Mouse (Mus musculus): ENCODE results near the gene Ndufab1.

Gene Ndufab1

GRCm38 (mm10) chr7:122067517-122068381 lies 33.9 kb downstream of the Ndufab1 start:
- no peak for DNase-seq (ENCODE audit: low spot score in 2 of 2)

DNA sequence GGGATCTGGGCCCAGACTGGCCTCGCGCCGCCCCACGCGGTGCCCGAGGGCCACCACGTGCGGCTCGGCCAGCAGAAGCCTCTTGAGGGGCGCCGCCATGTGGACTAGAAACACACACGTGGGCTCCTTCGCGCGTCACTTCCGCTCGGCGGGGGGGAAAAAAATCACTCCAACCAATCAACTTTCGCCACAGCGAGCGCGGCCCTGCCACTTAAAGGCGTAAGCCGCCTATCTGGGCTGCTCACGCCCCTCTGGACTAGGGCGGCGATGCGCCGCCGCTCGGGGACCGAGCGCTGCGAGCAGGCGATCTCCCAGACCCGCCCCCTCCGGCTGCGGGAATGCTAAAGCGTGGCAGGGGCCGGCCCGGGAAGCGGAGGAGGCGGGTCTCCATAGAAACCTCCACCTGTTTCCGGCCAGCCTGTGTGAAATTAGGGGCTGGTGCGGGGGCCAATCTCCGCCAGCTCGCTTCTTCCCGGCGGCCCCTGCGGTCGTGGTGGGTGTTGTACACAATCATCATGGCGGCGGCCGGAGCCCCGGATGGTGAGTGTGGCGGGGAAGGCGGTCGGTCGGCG lies 34.7 kb downstream of the Ndufab1 start, which contains the start of the genes Ubfd1 and Ears2:
Gene Ubfd1 (plus strand): TSS at position 231 of the 572 bp plus-strand sequence.
Gene Ears2 (minus strand): TSS at position 319 of the 572 bp plus-strand sequence.
- DNase-seq (ENCODE audit: low spot score in 2 of 2) = peak; percentile 92 to 98

- DNase-seq (ENCODE audit: low spot score in 2 of 2) = no peak
Measured at GRCm38 (mm10) chr7:122066102-122066944, 35.4 kb downstream of the Ndufab1 start.

GRCm38 (mm10) chr7:122065656-122066055 lies 36.0 kb downstream of the Ndufab1 start:
- no peak for DNase-seq (ENCODE audit: low spot score in 2 of 2)

- no peak for DNase-seq (ENCODE audit: low spot score in 2 of 2)
Measured at GRCm38 (mm10) chr7:122056633-122057032, 45.1 kb downstream of the Ndufab1 start.

DNA sequence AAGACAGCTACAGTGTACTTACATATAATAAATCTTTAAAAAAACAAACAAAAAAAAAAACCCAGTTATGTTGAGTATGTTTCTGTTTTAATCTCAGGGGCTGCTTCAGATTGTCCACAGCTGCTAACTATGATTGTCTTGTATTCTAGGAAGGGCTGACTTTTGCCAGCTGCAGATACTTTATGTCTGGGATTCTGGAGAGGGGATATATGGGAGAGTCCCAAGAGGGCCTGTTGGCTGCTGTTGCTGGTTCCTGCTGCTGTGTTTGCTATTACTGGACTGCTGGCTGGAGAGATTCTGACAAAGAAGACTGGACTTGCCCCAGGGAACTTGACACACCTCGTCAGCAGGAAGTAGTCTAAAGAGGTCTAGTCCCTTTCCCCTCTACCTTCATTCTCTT lies 50.9 kb downstream of the Ndufab1 start:
- no peak for DNase-seq (ENCODE audit: low spot score in 2 of 2)

GRCm38 (mm10) chr7:122048191-122048590 lies 53.5 kb downstream of the Ndufab1 start:
- DNase-seq (ENCODE audit: low spot score in 2 of 2) = no peak

- DNase-seq (ENCODE audit: low spot score in 2 of 2) = no peak
Measured at GRCm38 (mm10) chr7:122046813-122047212, 54.9 kb downstream of the Ndufab1 start.

DNA sequence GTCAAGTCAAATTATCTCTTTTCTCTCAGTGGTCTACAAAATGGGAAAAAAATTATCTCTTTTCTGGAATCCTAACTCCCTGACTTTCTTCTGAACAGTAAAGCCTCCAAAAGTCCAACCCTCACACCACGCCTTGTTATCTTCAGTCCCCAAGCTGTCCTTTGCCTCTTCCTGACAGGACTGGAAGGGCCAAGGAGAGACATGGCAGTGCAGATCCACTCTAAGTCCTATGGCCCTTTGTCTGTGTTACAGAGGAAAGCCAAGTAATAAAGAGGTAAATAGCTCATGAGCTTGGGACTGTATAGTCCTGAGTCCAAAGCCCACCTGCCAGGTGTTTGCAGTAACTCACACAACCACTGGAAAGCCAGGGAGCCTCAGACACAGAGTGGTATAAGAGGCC lies 56.0 kb downstream of the Ndufab1 start:
- no peak for DNase-seq (ENCODE audit: low spot score in 2 of 2)

- DNase-seq (ENCODE audit: low spot score in 2 of 2) = no peak
Measured at GRCm38 (mm10) chr7:122045181-122045634, 56.5 kb downstream of the Ndufab1 start.

- DNase-seq (ENCODE audit: low spot score in 2 of 2) = no peak
Measured at GRCm38 (mm10) chr7:122044106-122044505, 57.6 kb downstream of the Ndufab1 start.

Measured in cerebellum, postnatal 4 days (tissue).